Mouse (Mus musculus) testis, adult 2 months (tissue): ENCODE measurements around the gene Acot4. TPM values are rescaled to one million over a fixed set of nuclear protein-coding genes. Genes with fewer than 3 reads are reported as not detected.
"Not testable (repeated sequence)": the region's sequence is repeated elsewhere in the genome, so short reads cannot be mapped to it uniquely, and the experiment has no call there.

Experiments used
- H3K27ac ChIP-seq: fragments of 200-500 bp; 2 replicates; pipeline ENCODE4 v1.5.1; 2012; ENCODE audit warnings: low read depth, low read length; ENCODE audit not compliant: control insufficient read depth, insufficient read depth
- H3K27me3 ChIP-seq: fragments of 200-500 bp; 2 replicates; pipeline ENCODE4 v1.6.1; 2012; ENCODE audit warnings: mild to moderate bottlenecking, low read length, moderate library complexity; ENCODE audit not compliant: control insufficient read depth, insufficient read depth
- H3K36me3 ChIP-seq: fragments of 200-500 bp; 2 replicates; pipeline ENCODE4 v1.6.1; 2012; ENCODE audit warnings: mild to moderate bottlenecking, low read length; ENCODE audit not compliant: control insufficient read depth, insufficient read depth
- H3K4me1 ChIP-seq: fragments of 200-500 bp; 2 replicates; pipeline ENCODE4 v1.6.1; 2012; ENCODE audit warnings: low read length; ENCODE audit not compliant: control insufficient read depth, insufficient read depth
- H3K4me3 ChIP-seq: fragments of 200-500 bp; 2 replicates; pipeline ENCODE4 v1.5.1; 2012; ENCODE audit warnings: low read depth, mild to moderate bottlenecking, low read length, moderate library complexity, mixed read lengths; ENCODE audit not compliant: control insufficient read depth
- CTCF ChIP-seq: fragments of 200-500 bp; IDR thresholded peaks from 2 replicates; pipeline ENCODE4 v1.5.1; 2012; ENCODE audit warnings: low read depth, mild to moderate bottlenecking, inconsistent platforms, low read length, moderate library complexity; ENCODE audit not compliant: control insufficient read depth, insufficient read depth, insufficient replicate concordance
- POLR2A ChIP-seq: fragments of 200-500 bp; IDR thresholded peaks from 2 replicates; pipeline ENCODE4 v1.6.1; 2012; ENCODE audit warnings: low read depth, mild to moderate bottlenecking, inconsistent platforms, low read length, moderate library complexity; ENCODE audit not compliant: control insufficient read depth
- polyA plus RNA-seq: library from polyadenylated mRNA; depleted of rRNA; stranded (reverse); fragments of >200 nt; gene quantifications from 2 replicates; pipeline ENCODE4 v1.2.3, GENCODE M21; 2012

Gene Acot4
- polyA plus RNA-seq, 1 experiment: 0.11 TPM

DNA sequence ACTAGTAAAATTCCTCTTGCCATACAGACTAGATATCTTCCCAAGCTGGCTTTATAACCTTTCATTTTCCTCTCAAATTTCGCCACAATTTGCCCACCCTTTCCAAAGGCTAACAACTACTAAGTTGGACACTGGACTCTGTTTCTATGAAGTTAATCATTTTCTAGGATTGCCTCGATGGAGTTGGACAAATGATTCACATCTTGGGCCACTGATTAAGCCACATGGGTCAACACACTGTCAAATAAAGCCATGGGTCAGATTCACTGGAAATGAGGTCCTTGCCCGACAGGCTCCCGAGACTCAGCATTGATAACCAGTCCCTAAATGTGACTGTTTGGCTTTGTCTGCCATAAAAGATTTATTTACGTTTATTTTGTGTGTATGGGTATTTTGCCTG, 4.1 kb downstream of the Acot4 start:
- Histone ChIP-seq H3K4me3 (no peak overlapping the region), H3K36me3 (no peaks in the 10 kb centered on the region), H3K27ac (no peak overlapping the region), H3K27me3 (no peaks in the 10 kb centered on the region), H3K4me1 (peaks cover 5% of the 10 kb centered on the region)
- TF ChIP-seq CTCF: no peak
- no peak for TF ChIP-seq POLR2A

DNA sequence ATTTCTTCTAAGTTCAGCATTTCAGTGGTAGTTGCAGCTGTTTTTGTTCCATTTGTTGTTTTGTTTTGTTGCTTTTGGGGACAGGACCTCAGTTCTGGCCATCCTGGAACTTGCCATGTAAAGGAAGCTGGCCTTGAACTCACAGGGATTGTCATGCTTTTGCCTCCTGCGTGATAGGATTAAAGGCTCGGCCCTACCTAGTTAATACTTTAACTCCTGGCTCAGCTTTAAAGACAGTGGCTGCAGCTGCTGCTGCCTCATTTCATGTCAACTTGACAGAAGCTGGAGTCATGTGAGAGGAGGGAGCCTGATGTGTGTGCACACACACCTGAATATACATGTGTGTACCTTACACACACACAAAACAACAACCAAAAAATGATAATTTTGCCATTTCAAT, 5.9 kb downstream of the Acot4 start:
- Histone ChIP-seq H3K27me3 (no peaks in the 10 kb centered on the region), H3K27ac (no peak overlapping the region), H3K36me3 (no peaks in the 10 kb centered on the region), H3K4me3 (no peak overlapping the region), H3K4me1 (no peaks in the 10 kb centered on the region; the same call in 1 of the 2 replicates)
- no peak for TF ChIP-seq CTCF
- TF ChIP-seq POLR2A: no peak

DNA sequence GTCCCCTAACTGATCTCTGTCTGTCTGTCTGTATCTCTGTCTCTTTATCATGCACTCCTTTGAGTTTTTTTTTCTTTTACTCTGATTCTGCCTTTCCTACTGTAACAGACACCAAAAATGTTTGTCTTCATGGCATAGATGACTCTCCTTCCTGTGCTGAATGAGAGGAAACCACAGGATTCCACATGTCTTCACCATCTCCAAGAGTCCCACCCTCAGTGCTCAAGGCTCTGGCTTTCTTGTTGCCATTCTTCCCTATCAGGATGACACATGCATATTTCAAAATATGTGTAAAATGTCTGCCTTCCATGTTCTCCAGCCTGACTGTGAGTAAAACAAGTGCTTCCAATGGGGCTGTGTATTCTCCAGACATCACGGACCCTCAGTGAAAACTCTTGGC, 8.7 kb downstream of the Acot4 start:
- H3K36me3 ChIP-seq: no peaks in the 10 kb centered on the region

DNA sequence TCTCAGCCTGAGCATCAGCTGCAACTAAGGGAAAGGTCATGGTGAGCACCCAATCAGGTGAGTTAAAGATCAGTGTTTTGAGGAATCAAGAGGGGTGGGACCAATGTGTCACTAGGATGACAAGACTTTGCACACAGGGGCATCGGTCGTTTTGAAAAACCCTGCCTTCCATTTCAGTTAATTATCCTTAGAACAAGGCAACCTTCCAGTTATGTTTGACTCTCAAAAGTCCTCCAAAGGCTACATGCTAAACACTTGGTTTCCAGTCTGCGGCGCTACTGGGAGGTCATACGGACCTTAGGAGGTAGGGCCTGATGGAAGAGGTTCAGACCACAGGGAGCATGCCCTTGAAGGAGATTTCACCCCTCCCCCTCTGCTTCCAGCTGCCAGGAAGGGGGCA, 12.6 kb downstream of the Acot4 start:
- not testable (repeated sequence) for H3K4me3 ChIP-seq, H3K27ac ChIP-seq, H3K27me3 ChIP-seq, H3K36me3 ChIP-seq, H3K4me1 ChIP-seq

More for the DNA sequence above, 8.7 kb downstream of the Acot4 start:
- no peak for TF ChIP-seq CTCF
- TF ChIP-seq POLR2A: no peak
- no peaks in the 10 kb centered on the region for H3K4me1 ChIP-seq
- no peak overlapping the region for H3K4me3 ChIP-seq
- no peaks in the 10 kb centered on the region for H3K27me3 ChIP-seq
- no peak overlapping the region for H3K27ac ChIP-seq

GRCm38 (mm10) chr12:84051937-84052474, 13.8 kb downstream of the Acot4 start, which contains the start of gene Acot3:
Gene Acot3, plus strand, starts transcription at chr12:84052144.
- H3K36me3 ChIP-seq: no peaks in the 10 kb centered on the region
- no peak within 1 kb of the TSS for H3K4me3 ChIP-seq
- TF ChIP-seq POLR2A: no peak
- no peak for TF ChIP-seq CTCF
- peaks cover 4% of the 10 kb centered on the region for H3K4me1 ChIP-seq
- H3K27me3 ChIP-seq: no peaks in the 10 kb centered on the region
- H3K27ac ChIP-seq: no peak within 1 kb of the TSS

DNA sequence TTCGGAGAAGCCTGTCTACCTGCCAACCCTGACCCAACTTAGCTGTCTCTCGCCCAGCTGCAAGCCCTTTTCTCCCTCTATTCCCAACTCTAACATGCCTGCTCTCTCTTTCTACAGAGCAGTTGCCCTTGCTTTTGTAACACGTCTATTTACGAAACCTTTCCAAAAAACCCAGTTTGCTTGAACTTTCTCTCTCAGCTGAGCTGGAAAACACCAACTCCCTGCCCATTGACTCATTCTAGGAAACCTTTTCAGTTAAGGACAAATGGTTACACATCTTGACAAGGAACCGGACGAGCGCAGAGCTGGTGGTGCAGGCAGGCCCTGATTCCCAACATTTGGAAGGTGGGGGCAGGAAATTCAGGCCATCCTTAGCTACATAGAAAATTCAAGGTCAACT, 14.4 kb downstream of the Acot4 start:
- Histone ChIP-seq H3K4me3 (no peak overlapping the region), H3K36me3 (no peaks in the 10 kb centered on the region), H3K4me1 (peaks cover 4% of the 10 kb centered on the region), H3K27me3 (no peaks in the 10 kb centered on the region), H3K27ac (no peak overlapping the region)
- TF ChIP-seq CTCF (no peak), POLR2A (no peak)

DNA sequence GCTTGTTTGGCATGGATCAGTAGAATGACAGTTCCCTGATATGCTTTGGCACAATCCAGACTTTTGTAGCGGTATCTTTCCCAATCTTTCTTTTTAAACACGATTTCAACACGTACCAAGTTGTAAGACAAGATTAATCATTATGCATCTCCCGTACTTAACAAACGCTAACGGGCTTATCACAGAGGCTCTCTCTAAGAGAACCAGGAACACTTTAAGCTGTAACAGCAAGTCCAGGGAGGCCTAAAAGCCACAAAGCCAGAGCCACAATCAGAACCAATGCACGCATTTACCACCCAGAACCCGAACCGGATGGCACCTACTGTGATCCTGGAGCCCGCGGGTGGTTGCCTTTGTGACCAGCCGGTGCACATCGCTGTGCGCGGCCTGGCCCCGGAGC, 15.0 kb downstream of the Acot4 start:
- peak overlapping the region; percentile 18; the same call in 1 of the 2 replicates for H3K4me3 ChIP-seq
- TF ChIP-seq CTCF (no peak), POLR2A (no peak)
- no peak overlapping the region for H3K27ac ChIP-seq
- no peaks in the 10 kb centered on the region for H3K27me3 ChIP-seq
- peaks cover 4% of the 10 kb centered on the region for H3K4me1 ChIP-seq
- no peaks in the 10 kb centered on the region for H3K36me3 ChIP-seq
